Mouse (Mus musculus) heart, postnatal 0 days (tissue): ENCODE data around the gene Nt5c1b. TPM values are rescaled to one million over a fixed set of nuclear protein-coding genes. Genes with fewer than 3 reads are reported as not detected.

Experiments
- ATAC-seq: fragments of 200-750 bp; cut with Nextera tagmentation; 2 replicates; pipeline ENCODE4 v1.8.0; 2017; ENCODE audit warnings: low read depth, moderate number of reproducible peaks, moderate library complexity; ENCODE audit not compliant: insufficient read depth
- DNase-seq: peaks from one replicate; pipeline ENCODE4 v3.0.0-alpha.2; 2016; ENCODE audit warnings: low spot score
- H3K27ac ChIP-seq: fragments of 300-500 bp; sonication (generic); 2 replicates; pipeline ENCODE4 v1.5.1; 2014; ENCODE audit warnings: low read depth, mild to moderate bottlenecking
- H3K27me3 ChIP-seq: fragments of 300-500 bp; sonication (generic); 2 replicates; pipeline ENCODE4 v1.6.1; 2014; ENCODE audit warnings: low read length, mixed read lengths; ENCODE audit not compliant: control insufficient read depth, insufficient read depth
- H3K36me3 ChIP-seq: fragments of 300-500 bp; sonication (generic); replicated peaks from 2 replicates; pipeline ENCODE4 v1.6.1; 2014; ENCODE audit warnings: low read length, mixed read lengths; ENCODE audit not compliant: control insufficient read depth, insufficient read depth
- H3K4me1 ChIP-seq: fragments of 300-500 bp; sonication (generic); 2 replicates; pipeline ENCODE4 v1.6.1; 2014; ENCODE audit warnings: antibody characterized with exemption; ENCODE audit not compliant: control insufficient read depth, insufficient read depth
- H3K4me2 ChIP-seq: fragments of 300-500 bp; sonication (generic); 2 replicates; pipeline ENCODE4 v1.6.1; 2014; ENCODE audit warnings: low read depth, mild to moderate bottlenecking, low read length, moderate library complexity
- H3K4me3 ChIP-seq: fragments of 300-500 bp; sonication (generic); 2 replicates; pipeline ENCODE4 v1.5.1; 2014; ENCODE audit warnings: low read depth, low read length
- H3K9ac ChIP-seq: fragments of 300-500 bp; sonication (generic); replicated peaks from 2 replicates; pipeline ENCODE4 v1.6.1; 2014; ENCODE audit warnings: low read depth, low read length, mixed read lengths
- H3K9me3 ChIP-seq: fragments of 300-500 bp; sonication (generic); replicated peaks from 2 replicates; pipeline ENCODE4 v1.6.1; 2016; ENCODE audit warnings: low read length; ENCODE audit not compliant: control insufficient read depth
- CTCF ChIP-seq: IDR thresholded peaks from 2 replicates; pipeline ENCODE4 v1.5.1; 2016; ENCODE audit warnings: antibody characterized with exemption, control low read depth, low read depth
- EP300 ChIP-seq: IDR thresholded peaks from 2 replicates; pipeline ENCODE4 v1.6.1; 2016; ENCODE audit warnings: antibody characterized with exemption, low read depth
- WGBS: fragments of 180-500 bp; shearing (Covaris S2); extraction: QIAGEN DNeasy Blood & Tissue Kit; methylation state at CpG from one replicate; pipeline ENCODE4 v1.1.7; 2014; 5-methylcytosine and 5-hydroxymethylcytosine counted together
- polyA plus RNA-seq: library from polyadenylated mRNA; unstranded; fragments of >200 nt; fragmentation: Nextera tagmentation; extraction: Ambion mirVana; gene quantifications from 2 replicates; pipeline ENCODE4 v1.2.1, GENCODE M21; 2015
- total RNA-seq: library from RNA; depleted of rRNA; stranded (reverse); fragments of >200 nt; gene quantifications from 2 replicates; pipeline ENCODE4 v1.2.3, GENCODE M21; 2014; ENCODE audit warnings: low replicate concordance

The Nt5c1b gene
- total and polyA plus RNA-seq, 2 experiments from 2014 or later: not detected

GRCm38 (mm10) chr12:10390671-10391441 is 21.1 kb downstream of the Nt5c1b start, which contains the start of gene Rdh14:
Gene Rdh14, plus strand, starts transcription at chr12:10390772.
- peaks cover 10% of the 10 kb centered on the region for H3K36me3 ChIP-seq

DNA sequence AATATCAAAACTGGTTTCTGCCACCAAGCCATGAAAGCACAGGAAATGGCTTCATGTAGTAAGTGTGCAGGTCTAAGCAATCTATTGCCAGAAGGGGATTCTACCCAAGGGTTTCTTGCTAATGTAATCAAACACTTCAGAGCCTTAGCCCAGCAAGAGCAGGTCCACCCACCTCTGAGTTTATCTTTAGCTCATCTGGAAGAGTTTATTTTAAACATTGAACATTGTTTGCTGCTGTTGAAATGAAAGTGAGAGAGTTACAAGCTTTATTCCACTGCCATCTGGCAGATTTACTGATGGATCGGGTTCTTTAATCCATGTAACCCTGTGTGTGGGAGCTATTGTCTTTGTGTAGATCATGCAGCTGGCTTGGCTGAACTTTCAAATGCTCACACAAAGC is 31.0 kb downstream of the Nt5c1b start:
- Histone ChIP-seq H3K36me3 (0 out of 2 replicates have a peak, but pooled peaks cover 4% of the 10 kb centered on the region), H3K4me1 (no peaks in the 10 kb centered on the region), H3K27ac (no peak overlapping the region), H3K4me2 (no peak overlapping the region), H3K9ac (no peak overlapping the region), H3K4me3 (no peak overlapping the region), H3K27me3 (no peaks in the 10 kb centered on the region), H3K9me3 (no peaks in the 10 kb centered on the region)
- DNase-seq: no peak
- ATAC-seq: no peak
- no peak for TF ChIP-seq EP300
- no peak for TF ChIP-seq CTCF
- WGBS: 78% methylated on average over 1 of the region's 1 CpGs

More at GRCm38 (mm10) chr12:10390671-10391441, 21.1 kb downstream of the Nt5c1b start, which contains the start of gene Rdh14:
- Histone ChIP-seq H3K9me3 (no peaks in the 10 kb centered on the region), H3K4me2 (peak within 1 kb of the TSS; percentile 62), H3K9ac (peak within 1 kb of the TSS; percentile 93), H3K4me3 (peak within 1 kb of the TSS; percentile 76), H3K27ac (peak within 1 kb of the TSS; percentile 98), H3K4me1 (peaks cover 12% of the 10 kb centered on the region), H3K27me3 (no peaks in the 10 kb centered on the region)
- TF ChIP-seq CTCF (peak; percentile 70), EP300 (peak; percentile 78; the same call in 1 of the 2 replicates)
- under 1% methylated on average over 53 of the region's 53 CpGs for WGBS
- ATAC-seq (peak; percentile 96), DNase-seq (peak; percentile 96)

DNA sequence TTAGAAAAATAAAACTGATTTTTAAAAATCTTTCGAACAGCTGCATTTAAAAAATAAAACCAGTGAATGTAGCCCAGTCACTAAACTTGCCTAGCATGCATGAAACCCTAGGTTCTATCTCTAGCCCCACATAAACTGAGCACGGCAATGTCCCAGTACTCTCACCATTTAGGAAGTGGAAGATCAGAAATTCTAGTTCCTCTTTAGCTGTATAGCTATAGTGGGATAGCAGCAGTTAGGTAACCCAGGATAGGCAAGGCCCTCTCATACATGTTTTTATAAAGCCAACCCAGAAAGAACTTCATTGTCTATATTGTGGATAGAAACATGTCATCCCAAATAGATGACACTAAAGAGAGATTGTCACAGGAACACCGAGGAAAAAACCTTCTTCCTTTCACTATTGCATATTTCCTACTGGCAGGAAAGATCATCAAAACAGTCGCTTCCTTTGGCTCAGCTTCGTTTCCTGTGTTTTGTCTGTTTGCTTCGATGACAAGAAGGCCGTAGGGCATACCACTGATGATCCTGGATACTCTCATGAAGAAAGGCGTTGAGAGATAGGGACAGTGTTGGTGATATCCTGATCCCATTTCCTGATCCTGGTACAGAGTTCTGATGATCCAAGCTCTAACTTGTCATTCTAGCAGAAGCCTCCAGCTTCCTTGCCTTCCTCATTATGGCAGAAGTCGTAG is 32.8 kb downstream of the Nt5c1b start:
- 54% methylated on average over 9 of the region's 9 CpGs for WGBS
- no peak for ATAC-seq
- Histone ChIP-seq H3K4me3 (no peak overlapping the region), H3K27ac (no peak overlapping the region), H3K36me3 (no peaks in the 10 kb centered on the region), H3K9ac (no peak overlapping the region), H3K9me3 (no peaks in the 10 kb centered on the region), H3K4me1 (no peaks in the 10 kb centered on the region), H3K4me2 (no peak overlapping the region), H3K27me3 (no peaks in the 10 kb centered on the region)
- TF ChIP-seq CTCF: no peak
- no peak for TF ChIP-seq EP300
- DNase-seq: no peak

- H3K9me3 ChIP-seq: no peaks in the 10 kb centered on the region
- ATAC-seq (no peak), DNase-seq (no peak)
- H3K4me3 ChIP-seq: no peak overlapping the region
- H3K27me3 ChIP-seq: no peaks in the 10 kb centered on the region
- WGBS: 75% methylated on average over 3 of the region's 3 CpGs
- no peak overlapping the region for H3K4me2 ChIP-seq
- no peak overlapping the region for H3K9ac ChIP-seq
- TF ChIP-seq EP300 (no peak), CTCF (no peak)
- H3K4me1 ChIP-seq: no peaks in the 10 kb centered on the region
- H3K36me3 ChIP-seq: no peaks in the 10 kb centered on the region
- no peak overlapping the region for H3K27ac ChIP-seq
Observed at GRCm38 (mm10) chr12:10410511-10411179, 40.9 kb downstream of the Nt5c1b start.

DNA sequence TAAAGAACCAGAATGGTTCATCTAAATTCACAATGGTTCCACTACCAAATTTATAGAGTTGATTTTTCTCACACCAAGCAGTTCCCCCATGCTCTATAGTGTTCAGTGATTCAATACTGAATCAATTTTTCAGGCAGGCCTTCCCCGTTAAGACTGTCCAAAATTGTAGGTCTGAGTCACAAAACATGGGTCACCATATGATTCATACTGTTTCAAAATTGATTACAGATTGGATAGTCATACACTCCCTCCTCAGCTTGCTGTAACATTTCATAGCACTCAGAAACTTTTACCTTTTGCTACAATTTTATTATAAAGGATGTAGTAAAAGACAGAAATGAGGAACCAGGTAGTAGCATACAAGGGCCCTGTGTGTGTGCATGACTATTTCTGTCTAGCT is 41.7 kb downstream of the Nt5c1b start:
- H3K9me3 ChIP-seq: no peaks in the 10 kb centered on the region
- H3K27me3 ChIP-seq: no peaks in the 10 kb centered on the region
- H3K27ac ChIP-seq: no peak overlapping the region
- H3K36me3 ChIP-seq: no peaks in the 10 kb centered on the region
- no peak overlapping the region for H3K4me3 ChIP-seq
- no peaks in the 10 kb centered on the region for H3K4me1 ChIP-seq
- H3K9ac ChIP-seq: no peak overlapping the region
- no peak overlapping the region for H3K4me2 ChIP-seq
- ATAC-seq: no peak
- no peak for DNase-seq
- TF ChIP-seq EP300 (no peak), CTCF (no peak)
- WGBS: 89% methylated on average over 1 of the region's 1 CpGs
